Mouse (Mus musculus): ENCODE measurements around the gene Gm9195. TPM values are rescaled to one million over a fixed set of nuclear protein-coding genes. Genes with fewer than 3 reads are reported as not detected.

Gm9195 gene
- polyA plus RNA-seq, 1 experiment = under 0.01 TPM

GRCm38 (mm10) chr14:72516376-72516775 lies 24.7 kb upstream of the Gm9195 start:
- TF ChIP-seq CTCF (conservative IDR thresholded peaks at IDR 0.05; ENCODE audit: insufficient read depth, insufficient read length, low read depth, low read length) (peak; percentile 77), POLR2A (IDR thresholded peaks at IDR 0.05; ENCODE audit: low read depth, low read length) (no peak)
- Histone ChIP-seq H3K27ac (ENCODE audit: insufficient read depth, low read depth, low read length) (no peak overlapping the region), H3K4me1 (ENCODE audit: control insufficient read depth, insufficient read depth, low read length) (peaks cover 3% of the 10 kb centered on the region; the same call in 1 of the 2 replicates), H3K4me3 (ENCODE audit: insufficient read depth, low read depth, low read length) (no peak overlapping the region), H3K36me3 (ENCODE audit: control insufficient read depth, insufficient read depth, low read length) (no peaks in the 10 kb centered on the region), H3K27me3 (replicated peaks; ENCODE audit: control insufficient read depth, insufficient read depth, low read length) (no peaks in the 10 kb centered on the region)
- DNase-seq = peak; percentile 66
- WGBS = 23% methylated on average over 5 of the region's 5 CpGs

- H3K27me3 ChIP-seq (replicated peaks; ENCODE audit: control insufficient read depth, insufficient read depth, low read length) = no peaks in the 10 kb centered on the region
- no peak for DNase-seq
- H3K4me1 ChIP-seq (ENCODE audit: control insufficient read depth, insufficient read depth, low read length) = peaks cover 4% of the 10 kb centered on the region; the same call in 1 of the 2 replicates
- no peak overlapping the region for H3K27ac ChIP-seq (ENCODE audit: insufficient read depth, low read depth, low read length)
- peak overlapping the region; percentile 23; the same call in 1 of the 2 replicates for H3K4me3 ChIP-seq (ENCODE audit: insufficient read depth, low read depth, low read length)
- no peaks in the 10 kb centered on the region for H3K36me3 ChIP-seq (ENCODE audit: control insufficient read depth, insufficient read depth, low read length)
- TF ChIP-seq CTCF (conservative IDR thresholded peaks at IDR 0.05; ENCODE audit: insufficient read depth, insufficient read length, low read depth, low read length) = no peak
- no peak for TF ChIP-seq POLR2A (IDR thresholded peaks at IDR 0.05; ENCODE audit: low read depth, low read length)
- WGBS = 36% methylated on average over 11 of the region's 11 CpGs
Observed at GRCm38 (mm10) chr14:72506723-72507420, 15.2 kb upstream of the Gm9195 start.

- DNase-seq = no peak
- peak overlapping the region; percentile 23; the same call in 1 of the 2 replicates for H3K4me3 ChIP-seq (ENCODE audit: insufficient read depth, low read depth, low read length)
- peaks cover 4% of the 10 kb centered on the region; the same call in 1 of the 2 replicates for H3K4me1 ChIP-seq (ENCODE audit: control insufficient read depth, insufficient read depth, low read length)
- no peak overlapping the region for H3K27ac ChIP-seq (ENCODE audit: insufficient read depth, low read depth, low read length)
- TF ChIP-seq CTCF (conservative IDR thresholded peaks at IDR 0.05; ENCODE audit: insufficient read depth, insufficient read length, low read depth, low read length) (no peak), POLR2A (IDR thresholded peaks at IDR 0.05; ENCODE audit: low read depth, low read length) (no peak)
- WGBS = 19% methylated on average over 12 of the region's 12 CpGs
- no peaks in the 10 kb centered on the region for H3K36me3 ChIP-seq (ENCODE audit: control insufficient read depth, insufficient read depth, low read length)
- no peaks in the 10 kb centered on the region for H3K27me3 ChIP-seq (replicated peaks; ENCODE audit: control insufficient read depth, insufficient read depth, low read length)
Observed at GRCm38 (mm10) chr14:72506018-72506722, 14.5 kb upstream of the Gm9195 start.

- DNase-seq = peak; percentile 4
- no peak overlapping the region for H3K4me3 ChIP-seq (ENCODE audit: insufficient read depth, low read depth, low read length)
- WGBS = 93% methylated on average over 1 of the region's 1 CpGs
- TF ChIP-seq POLR2A (IDR thresholded peaks at IDR 0.05; ENCODE audit: low read depth, low read length) (no peak), CTCF (conservative IDR thresholded peaks at IDR 0.05; ENCODE audit: insufficient read depth, insufficient read length, low read depth, low read length) (peak; percentile 38)
- H3K27me3 ChIP-seq (replicated peaks; ENCODE audit: control insufficient read depth, insufficient read depth, low read length) = no peaks in the 10 kb centered on the region
- no peaks in the 10 kb centered on the region for H3K36me3 ChIP-seq (ENCODE audit: control insufficient read depth, insufficient read depth, low read length)
- H3K4me1 ChIP-seq (ENCODE audit: control insufficient read depth, insufficient read depth, low read length) = peaks cover 4% of the 10 kb centered on the region; the same call in 1 of the 2 replicates
- H3K27ac ChIP-seq (ENCODE audit: insufficient read depth, low read depth, low read length) = no peak overlapping the region
Observed at GRCm38 (mm10) chr14:72504985-72505384, 13.3 kb upstream of the Gm9195 start.

- no peaks in the 10 kb centered on the region for H3K27me3 ChIP-seq (replicated peaks; ENCODE audit: control insufficient read depth, insufficient read depth, low read length)
- TF ChIP-seq CTCF (conservative IDR thresholded peaks at IDR 0.05; ENCODE audit: insufficient read depth, insufficient read length, low read depth, low read length) (no peak), POLR2A (IDR thresholded peaks at IDR 0.05; ENCODE audit: low read depth, low read length) (no peak)
- H3K27ac ChIP-seq (ENCODE audit: insufficient read depth, low read depth, low read length) = no peak overlapping the region
- DNase-seq = no peak
- H3K4me3 ChIP-seq (ENCODE audit: insufficient read depth, low read depth, low read length) = no peak overlapping the region
- WGBS = 49% methylated on average over 6 of the region's 6 CpGs
- no peaks in the 10 kb centered on the region for H3K36me3 ChIP-seq (ENCODE audit: control insufficient read depth, insufficient read depth, low read length)
- H3K4me1 ChIP-seq (ENCODE audit: control insufficient read depth, insufficient read depth, low read length) = peaks cover 4% of the 10 kb centered on the region; the same call in 1 of the 2 replicates
Observed at GRCm38 (mm10) chr14:72503241-72503640, 11.6 kb upstream of the Gm9195 start.

- H3K27me3 ChIP-seq (replicated peaks; ENCODE audit: control insufficient read depth, insufficient read depth, low read length) = no peaks in the 10 kb centered on the region
- no peaks in the 10 kb centered on the region for H3K4me1 ChIP-seq (ENCODE audit: control insufficient read depth, insufficient read depth, low read length)
- no peak for DNase-seq
- H3K27ac ChIP-seq (ENCODE audit: insufficient read depth, low read depth, low read length) = no peak overlapping the region
- no peaks in the 10 kb centered on the region for H3K36me3 ChIP-seq (ENCODE audit: control insufficient read depth, insufficient read depth, low read length)
- WGBS = 71% methylated on average over 1 of the region's 1 CpGs
- H3K4me3 ChIP-seq (ENCODE audit: insufficient read depth, low read depth, low read length) = no peak overlapping the region
- no peak for TF ChIP-seq CTCF (conservative IDR thresholded peaks at IDR 0.05; ENCODE audit: insufficient read depth, insufficient read length, low read depth, low read length)
- no peak for TF ChIP-seq POLR2A (IDR thresholded peaks at IDR 0.05; ENCODE audit: low read depth, low read length)
Observed at GRCm38 (mm10) chr14:72493775-72494174, 2.1 kb upstream of the Gm9195 start.

GRCm38 (mm10) chr14:72490367-72490766 lies 1.3 kb downstream of the Gm9195 start:
- no peaks in the 10 kb centered on the region for H3K36me3 ChIP-seq (ENCODE audit: control insufficient read depth, insufficient read depth, low read length)
- no peaks in the 10 kb centered on the region for H3K27me3 ChIP-seq (replicated peaks; ENCODE audit: control insufficient read depth, insufficient read depth, low read length)
- TF ChIP-seq CTCF (conservative IDR thresholded peaks at IDR 0.05; ENCODE audit: insufficient read depth, insufficient read length, low read depth, low read length) = no peak
- TF ChIP-seq POLR2A (IDR thresholded peaks at IDR 0.05; ENCODE audit: low read depth, low read length) = no peak
- DNase-seq = no peak
- no peaks in the 10 kb centered on the region for H3K4me1 ChIP-seq (ENCODE audit: control insufficient read depth, insufficient read depth, low read length)
- WGBS = 96% methylated on average over 3 of the region's 3 CpGs
- H3K4me3 ChIP-seq (ENCODE audit: insufficient read depth, low read depth, low read length) = no peak overlapping the region
- H3K27ac ChIP-seq (ENCODE audit: insufficient read depth, low read depth, low read length) = no peak overlapping the region

All from kidney, adult 2 months (tissue).